ENCODE assay signal across 9 mouse cellular contexts in genomic region chr15:99344148-99344870, GRCm38 (mm10). TPM values are rescaled to one million over a fixed set of nuclear protein-coding genes. Genes with fewer than 3 reads are reported as not detected.
DNase-seq lines count a peak whose midpoint lies in the region; ATAC-seq and TF ChIP-seq lines count a peak whose summit lies in the region.
"Had no signal": no experiment of that assay in that cellular context is flagged by ENCODE, and none has a peak within 500 bp of the region (broad histone marks: within the 10 kb centered on the region; RNA-seq: fewer than 3 reads in every experiment).

No protein-coding gene starts in this region.

- peaks cover 59% of the 10 kb centered on the region for H3K4me1 ChIP-seq in lung, embryonic 16.5 days (replicated peaks; ENCODE audit: control insufficient read depth, insufficient read depth, low read length)
- peaks cover 22% of the 10 kb centered on the region for H3K4me1 ChIP-seq in hindbrain, postnatal 0 days (ENCODE audit: insufficient read depth, low read length)
- peaks cover 44% of the 10 kb centered on the region for H3K4me1 ChIP-seq in stomach, embryonic 14.5 days (ENCODE audit: control insufficient read depth, insufficient read depth, low read length)

- no peaks in the 10 kb centered on the region for H3K9me3 ChIP-seq in lung, embryonic 16.5 days (ENCODE audit: control insufficient read depth, low read length)
- H3K9me3 ChIP-seq in hindbrain, postnatal 0 days (ENCODE audit: low read length), result no peaks in the 10 kb centered on the region
- H3K9me3 ChIP-seq in stomach, embryonic 14.5 days (ENCODE audit: control insufficient read depth, low read depth, low read length), result no peaks in the 10 kb centered on the region

- TF ChIP-seq CTCF in hindbrain, postnatal 0 days (IDR thresholded peaks at IDR 0.05; ENCODE audit: low read depth), result no peak

- H3K4me2 ChIP-seq in lung, embryonic 16.5 days (ENCODE audit: low read depth, low read length), result peak overlapping the region; percentile 20; the same call in 1 of the 2 replicates
- no peak overlapping the region for H3K4me2 ChIP-seq in hindbrain, postnatal 0 days (ENCODE audit: low read depth, low read length)
- no peak overlapping the region for H3K4me2 ChIP-seq in stomach, embryonic 14.5 days (replicated peaks; ENCODE audit: low read depth, low read length)

- H3K36me3 ChIP-seq in lung, embryonic 16.5 days (ENCODE audit: control insufficient read depth, insufficient read depth, low read length), result no peaks in the 10 kb centered on the region
- H3K36me3 ChIP-seq in hindbrain, postnatal 0 days (ENCODE audit: insufficient read depth, low read length), result no peaks in the 10 kb centered on the region
- H3K36me3 ChIP-seq in stomach, embryonic 14.5 days (ENCODE audit: control insufficient read depth, insufficient read depth, low read length), result no peaks in the 10 kb centered on the region; the same call in 1 of the 2 replicates

- 32% methylated on average over 8 of the region's 8 CpGs for WGBS in lung, embryonic 16.5 days
- 53% methylated on average over 8 of the region's 8 CpGs for WGBS in hindbrain, postnatal 0 days
- WGBS in stomach, embryonic 14.5 days, result 47% methylated on average over 8 of the region's 8 CpGs

- no peaks in the 10 kb centered on the region for H3K27me3 ChIP-seq in lung, embryonic 16.5 days (ENCODE audit: control insufficient read depth, insufficient read depth, low read depth, low read length)
- no peaks in the 10 kb centered on the region for H3K27me3 ChIP-seq in hindbrain, postnatal 0 days (ENCODE audit: insufficient read depth, low read length)
- H3K27me3 ChIP-seq in stomach, embryonic 14.5 days (ENCODE audit: control insufficient read depth, insufficient read depth, low read length), result no peaks in the 10 kb centered on the region

- DNase-seq in lung, postnatal 14 days, result no peak
- peak; percentile 42 for DNase-seq in forelimb bud, embryonic 11.5 days (ENCODE audit: low read depth, low spot score)
- DNase-seq in hindbrain, postnatal 0 days (ENCODE audit: low spot score), result no peak
- no peak for DNase-seq in right cerebral cortex, postnatal 36 days (ENCODE audit: low spot score in 2 of 2)
- DNase-seq in layer of hippocampus, postnatal 25 days (ENCODE audit: extremely low spot score in 1 of 2, low spot score in 1 of 2), result no peak
- no peak for DNase-seq in embryo, embryonic 10 days (ENCODE audit: low spot score)

- peak overlapping the region; percentile 42 for H3K9ac ChIP-seq in lung, embryonic 16.5 days (ENCODE audit: low read length)
- no peak overlapping the region for H3K9ac ChIP-seq in hindbrain, postnatal 0 days (replicated peaks; ENCODE audit: low read length)
- no peak overlapping the region for H3K9ac ChIP-seq in stomach, embryonic 14.5 days (replicated peaks; ENCODE audit: low read depth, low read length)

- peak overlapping the region; percentile 92 for H3K27ac ChIP-seq in lung, embryonic 16.5 days (ENCODE audit: low read length)
- H3K27ac ChIP-seq in hindbrain, postnatal 0 days, result peak overlapping the region; percentile 57
- H3K27ac ChIP-seq in stomach, embryonic 14.5 days (ENCODE audit: low read length), result peak overlapping the region; percentile 58

- ATAC-seq in lung, embryonic 16.5 days (ENCODE audit: low read depth), result peak; percentile 68
- ATAC-seq in hindbrain, postnatal 0 days, result no peak
- ATAC-seq in stomach, embryonic 14.5 days (ENCODE audit: insufficient number of reproducible peaks, insufficient read depth, low FRiP score, low read depth), result no peak

- H3K4me3 ChIP-seq in lung, embryonic 16.5 days (ENCODE audit: low read length), result no peak overlapping the region
- H3K4me3 ChIP-seq in hindbrain, postnatal 0 days (ENCODE audit: low read length), result no peak overlapping the region
- no peak overlapping the region for H3K4me3 ChIP-seq in stomach, embryonic 14.5 days (ENCODE audit: low read depth, low read length)

RNA-seq across cellular contexts. Expression of gene Fmnl3, which starts 26.0 kb away (rescaled TPM):
- 29.1 and 29.3 TPM in 2 replicates for polyA plus RNA-seq in lung, embryonic 16.5 days (2015; fragmentation: Nextera tagmentation; extraction: Ambion mirVana)
- total RNA-seq in hindbrain, postnatal 0 days (2014; rRNA removed), result 11.9 and 15.2 TPM in 2 replicates
- 8.0 and 8.2 TPM in 2 replicates for polyA plus RNA-seq in hindbrain, postnatal 0 days (2015; fragmentation: Nextera tagmentation; extraction: Ambion mirVana)
- polyA plus RNA-seq in stomach, embryonic 14.5 days (2014; fragmentation: Nextera tagmentation; extraction: Ambion mirVana), result 21.5 and 23.1 TPM in 2 replicates
- total RNA-seq in layer of hippocampus, postnatal 25 days (2021), result 10 to 100 TPM in 1 of 2 experiments, 1 to 10 TPM in 1; 9.3 to 11.3 TPM

RNA-seq across cellular contexts. Expression of gene Tmbim6, which starts 48.4 kb away (rescaled TPM):
- 459 and 464 TPM in 2 replicates for polyA plus RNA-seq in lung, embryonic 16.5 days (2015; fragmentation: Nextera tagmentation; extraction: Ambion mirVana)
- total RNA-seq in hindbrain, postnatal 0 days (2014; rRNA removed), result 323 and 346 TPM in 2 replicates
- polyA plus RNA-seq in hindbrain, postnatal 0 days (2015; fragmentation: Nextera tagmentation; extraction: Ambion mirVana), result 355 and 374 TPM in 2 replicates
- 317 and 355 TPM in 2 replicates for polyA plus RNA-seq in stomach, embryonic 14.5 days (2014; fragmentation: Nextera tagmentation; extraction: Ambion mirVana)
- total RNA-seq in layer of hippocampus, postnatal 25 days (2021), result 100 to 1,000 TPM; 359 to 369 TPM

RNA-seq across cellular contexts. Expression of gene Fam186b, which starts 48.6 kb away (rescaled TPM):
- polyA plus RNA-seq in lung, embryonic 16.5 days (2015; fragmentation: Nextera tagmentation; extraction: Ambion mirVana), result 0.15 and 0.23 TPM in 2 replicates
- 0.86 and 1.3 TPM in 2 replicates for total RNA-seq in hindbrain, postnatal 0 days (2014; rRNA removed)
- 1.3 and 1.4 TPM in 2 replicates for polyA plus RNA-seq in hindbrain, postnatal 0 days (2015; fragmentation: Nextera tagmentation; extraction: Ambion mirVana)
- 0.13 TPM in 1 of 2 replicates, not detected in the other for polyA plus RNA-seq in stomach, embryonic 14.5 days (2014; fragmentation: Nextera tagmentation; extraction: Ambion mirVana)
- 1 to 10 TPM; 1.2 to 1.3 TPM for total RNA-seq in layer of hippocampus, postnatal 25 days (2021)
- total RNA-seq: megakaryocyte-erythroid progenitor cell, adult 5-6 weeks had no signal

RNA-seq across cellular contexts. Expression of gene Prpf40b, which starts 49.4 kb away (rescaled TPM):
- polyA plus RNA-seq in lung, embryonic 16.5 days (2015; fragmentation: Nextera tagmentation; extraction: Ambion mirVana), result 54.0 and 55.1 TPM in 2 replicates
- total RNA-seq in hindbrain, postnatal 0 days (2014; rRNA removed), result 90.2 and 94.2 TPM in 2 replicates
- polyA plus RNA-seq in hindbrain, postnatal 0 days (2015; fragmentation: Nextera tagmentation; extraction: Ambion mirVana), result 101 and 110 TPM in 2 replicates
- 57.3 and 57.5 TPM in 2 replicates for polyA plus RNA-seq in stomach, embryonic 14.5 days (2014; fragmentation: Nextera tagmentation; extraction: Ambion mirVana)
- 100 to 1,000 TPM in 1 of 2 experiments, 10 to 100 TPM in 1; 81.5 to 116 TPM for total RNA-seq in layer of hippocampus, postnatal 25 days (2021)
